Mouse (Mus musculus): ENCODE data around the gene Obp1a. TPM values are rescaled to one million over a fixed set of nuclear protein-coding genes. Genes with fewer than 3 reads are reported as not detected.

The Obp1a gene
- polyA plus RNA-seq (2012; rRNA removed), result 0.12 TPM in 1 of 2 replicates, not detected in the other

DNA sequence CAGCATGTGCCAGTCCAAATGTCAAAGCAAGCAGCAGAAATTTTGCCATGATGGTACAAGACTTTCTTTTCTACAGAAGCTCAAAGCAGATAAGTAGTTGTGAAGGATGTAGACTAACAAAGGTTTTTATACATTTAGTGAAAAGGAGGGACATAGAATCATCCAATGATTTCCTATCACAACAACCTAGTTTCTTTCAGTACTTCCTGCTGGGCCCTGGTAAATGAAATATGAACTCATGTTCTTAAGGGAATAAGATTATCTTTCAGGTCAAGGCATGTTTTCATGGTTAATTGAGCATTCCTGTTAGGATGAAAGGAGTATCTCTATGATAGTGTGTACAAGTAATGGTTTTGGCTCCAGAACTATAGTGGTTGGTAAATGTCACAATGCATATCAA, at the start of gene Obp1a:
Gene Obp1a, minus strand, starts transcription at position 101 of the 400 bp plus-strand sequence.

DNA sequence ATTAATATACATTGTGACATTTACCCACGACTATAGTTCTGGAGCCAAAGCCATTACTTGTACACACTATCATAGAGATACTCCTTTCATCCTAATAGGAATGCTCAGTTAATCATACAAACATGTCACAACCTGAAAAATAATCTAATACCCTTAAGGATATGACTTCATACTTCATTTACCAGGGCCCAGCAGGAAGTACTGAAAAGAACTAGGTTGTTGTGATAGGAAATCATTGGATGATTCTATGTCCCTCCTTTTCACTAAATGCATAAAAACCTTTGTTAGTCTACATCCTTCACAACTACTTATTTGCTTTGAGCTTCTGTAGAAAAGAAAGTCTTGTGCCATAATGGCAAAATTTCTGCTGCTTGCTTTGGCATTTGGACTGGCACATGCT, 34.0 kb upstream of the Obp1a start, which contains the start of gene Gm5938:
Gene Gm5938, plus strand, starts transcription at position 301 of the 400 bp plus-strand sequence.

Other genes with a start within 250 kb of the Obp1a start
- not detected in 2 replicates for gene Pbsn, start 237.8 kb downstream of the Obp1a start, polyA plus RNA-seq (2012; rRNA removed)
- gene Gm14744, start 226.6 kb downstream of the Obp1a start, polyA plus RNA-seq (2012; rRNA removed), result not detected in 2 replicates
- not detected in 2 replicates for gene 5430402E10Rik, start 166.3 kb downstream of the Obp1a start, polyA plus RNA-seq (2012; rRNA removed)
- not detected in 2 replicates for gene Gm5938, start 34.1 kb upstream of the Obp1a start, polyA plus RNA-seq (2012; rRNA removed)
- gene Obp1b, start 95.4 kb upstream of the Obp1a start, polyA plus RNA-seq (2012; rRNA removed), result not detected in 2 replicates
- gene Gm14743, start 154.5 kb upstream of the Obp1a start, polyA plus RNA-seq (2012; rRNA removed), result not detected in 2 replicates

Data from central nervous system, embryonic 11.5 days (tissue).